ENCODE assay signal across 11 mouse cellular contexts in genomic region chr7:30412735-30413147, GRCm38 (mm10). TPM values are rescaled to one million over a fixed set of nuclear protein-coding genes. Genes with fewer than 3 reads are reported as not detected.
DNase-seq lines count a peak whose midpoint lies in the region; ATAC-seq and TF ChIP-seq lines count a peak whose summit lies in the region.
"Had no signal": no experiment of that assay in that cellular context is flagged by ENCODE, and none has a peak within 500 bp of the region (broad histone marks: within the 10 kb centered on the region; RNA-seq: fewer than 3 reads in every experiment).

No protein-coding gene starts in this region.

- peak overlapping the region; percentile 99 for H3K27ac ChIP-seq in bone marrow macrophage, adult 2 months (ENCODE audit: insufficient read depth, low read depth, low read length)
- H3K27ac ChIP-seq in stomach, postnatal 0 days (replicated peaks) = no peak overlapping the region
- no peak overlapping the region for H3K27ac ChIP-seq in kidney, embryonic 16.5 days (ENCODE audit: low read length)
- H3K27ac ChIP-seq: forebrain, embryonic 15.5 days had no signal

- no peaks in the 10 kb centered on the region for H3K36me3 ChIP-seq in stomach, postnatal 0 days (ENCODE audit: control insufficient read depth, insufficient read depth, low read length)
- H3K36me3 ChIP-seq in kidney, embryonic 16.5 days (ENCODE audit: insufficient read depth, low read length) = no peaks in the 10 kb centered on the region
- H3K36me3 ChIP-seq: forebrain, embryonic 15.5 days had no signal

- H3K9ac ChIP-seq in stomach, postnatal 0 days (ENCODE audit: low read length) = no peak overlapping the region
- no peak overlapping the region for H3K9ac ChIP-seq in kidney, embryonic 16.5 days (replicated peaks; ENCODE audit: low read length)
- H3K9ac ChIP-seq: forebrain, embryonic 15.5 days had no signal

- 41% methylated on average over 4 of the region's 4 CpGs for WGBS in stomach, postnatal 0 days
- WGBS in kidney, embryonic 16.5 days = 60% methylated on average over 4 of the region's 4 CpGs

- TF ChIP-seq CTCF in bone marrow macrophage, adult 2 months (IDR thresholded peaks at IDR 0.05; ENCODE audit: low read depth, low read length) = no peak
- no peak for TF ChIP-seq CTCF in stomach, postnatal 0 days (IDR thresholded peaks at IDR 0.05; ENCODE audit: low read depth)

- no peaks in the 10 kb centered on the region; the same call in 1 of the 2 replicates for H3K27me3 ChIP-seq in stomach, postnatal 0 days (ENCODE audit: control insufficient read depth, insufficient read depth, low read length)
- 0 out of 2 replicates have a peak, but pooled peaks cover 4% of the 10 kb centered on the region for H3K27me3 ChIP-seq in kidney, embryonic 16.5 days (ENCODE audit: insufficient read depth, low read length)
- H3K27me3 ChIP-seq: forebrain, embryonic 15.5 days had no signal

- peak; percentile 54; the same call in 1 of the 2 replicates for ATAC-seq in stomach, postnatal 0 days (ENCODE audit: low FRiP score, low TSS enrichment)
- ATAC-seq in kidney, embryonic 16.5 days (ENCODE audit: low FRiP score, low TSS enrichment) = no peak
- ATAC-seq: forebrain, embryonic 15.5 days had no signal

- TF ChIP-seq POLR2A in bone marrow macrophage, adult 2 months (IDR thresholded peaks at IDR 0.05; ENCODE audit: borderline replicate concordance, low read depth, low read length) = no peak

- intact Hi-C loops in heart, postnatal 25 days (cut with DNase I) = no loop called here

- DNase-seq in heart, adult 8-10 months (ENCODE audit: low spot score) = peak; percentile 23
- no peak for DNase-seq in heart, postnatal 25 days (ENCODE audit: low spot score)
- DNase-seq in lung, postnatal 4 days = peak; percentile 45 to 50
- no peak for DNase-seq in stomach, postnatal 0 days (ENCODE audit: low spot score)
- DNase-seq in ovary, postnatal 14 days (ENCODE audit: low spot score) = no peak
- DNase-seq in c-Kit-positive CD71-positive TER-119-positive erythroid progenitor cells, embryonic 14.5 days (ENCODE audit: low spot score) = no peak
- DNase-seq: kidney, adult 11 months had no signal

- H3K9me3 ChIP-seq in stomach, postnatal 0 days (ENCODE audit: control insufficient read depth, low read length) = no peaks in the 10 kb centered on the region
- H3K9me3 ChIP-seq in kidney, embryonic 16.5 days (ENCODE audit: low read length) = no peaks in the 10 kb centered on the region
- H3K9me3 ChIP-seq: forebrain, embryonic 15.5 days had no signal

- peaks cover 42% of the 10 kb centered on the region for H3K4me1 ChIP-seq in bone marrow macrophage, adult 2 months (ENCODE audit: control insufficient read depth, insufficient read depth, low read length)
- no peaks in the 10 kb centered on the region for H3K4me1 ChIP-seq in stomach, postnatal 0 days (replicated peaks; ENCODE audit: control insufficient read depth, insufficient read depth)
- no peaks in the 10 kb centered on the region for H3K4me1 ChIP-seq in kidney, embryonic 16.5 days (ENCODE audit: insufficient read depth, low read length)
- H3K4me1 ChIP-seq: forebrain, embryonic 15.5 days had no signal

- TF ChIP-seq EP300 in stomach, postnatal 0 days (optimal IDR thresholded peaks at IDR 0.05) = no peak

- peak overlapping the region; percentile 73 for H3K4me3 ChIP-seq in bone marrow macrophage, adult 2 months (ENCODE audit: insufficient read depth, low read length)
- no peak overlapping the region for H3K4me3 ChIP-seq in stomach, postnatal 0 days (ENCODE audit: low read depth, low read length)
- H3K4me3 ChIP-seq in kidney, embryonic 16.5 days (ENCODE audit: low read length) = no peak overlapping the region
- H3K4me3 ChIP-seq: forebrain, embryonic 15.5 days had no signal

- no peak overlapping the region for H3K4me2 ChIP-seq in stomach, postnatal 0 days (replicated peaks; ENCODE audit: low read depth)
- no peak overlapping the region for H3K4me2 ChIP-seq in kidney, embryonic 16.5 days (replicated peaks; ENCODE audit: low read depth, low read length)
- H3K4me2 ChIP-seq: forebrain, embryonic 15.5 days had no signal

RNA-seq across cellular contexts. Expression of gene Tyrobp, which starts 0.8 kb away (rescaled TPM):
- total RNA-seq in heart, adult 8-10 months (2022) = 10 to 100 TPM; 13.5 to 26.2 (median 16.5) TPM
- total RNA-seq in heart, postnatal 25 days (2021) = 10 to 100 TPM; 17.7 to 18.4 TPM
- 3,702 and 3,978 TPM in 2 replicates for polyA plus RNA-seq in bone marrow macrophage, adult 2 months (2012; ENCODE audit: insufficient read depth, insufficient read length, missing spikeins)
- 66.6 and 71.0 TPM in 2 replicates for polyA plus RNA-seq in stomach, postnatal 0 days (2015; fragmentation: Nextera tagmentation; extraction: Ambion mirVana)
- polyA plus RNA-seq in kidney, embryonic 16.5 days (2015; fragmentation: Nextera tagmentation; extraction: Ambion mirVana) = 29.3 and 31.4 TPM in 2 replicates

RNA-seq across cellular contexts. Expression of gene Hcst, which starts 6.9 kb away (rescaled TPM):
- not detected for total RNA-seq in heart, adult 8-10 months (2022)
- not detected for total RNA-seq in heart, postnatal 25 days (2021)
- polyA plus RNA-seq in bone marrow macrophage, adult 2 months (2012; ENCODE audit: insufficient read depth, insufficient read length, missing spikeins) = 53.0 and 56.7 TPM in 2 replicates
- 3.2 and 3.7 TPM in 2 replicates for polyA plus RNA-seq in stomach, postnatal 0 days (2015; fragmentation: Nextera tagmentation; extraction: Ambion mirVana)
- 0.63 and 0.84 TPM in 2 replicates for polyA plus RNA-seq in kidney, embryonic 16.5 days (2015; fragmentation: Nextera tagmentation; extraction: Ambion mirVana)
- polyA plus RNA-seq: forebrain, embryonic 15.5 days; neural tube, embryonic 11.5 days had no signal

RNA-seq across cellular contexts. Expression of gene Nfkbid, which starts 8.8 kb away (rescaled TPM):
- under 1 TPM in 3 of 4 experiments, not detected in 1; 0.12 to 0.46 (median 0.28) TPM for total RNA-seq in heart, adult 8-10 months (2022)
- under 1 TPM; 0.20 to 0.47 TPM for total RNA-seq in heart, postnatal 25 days (2021)
- 18.6 and 22.4 TPM in 2 replicates for polyA plus RNA-seq in bone marrow macrophage, adult 2 months (2012; ENCODE audit: insufficient read depth, insufficient read length, missing spikeins)
- polyA plus RNA-seq in stomach, postnatal 0 days (2015; fragmentation: Nextera tagmentation; extraction: Ambion mirVana) = 1.1 TPM in 2 replicates
- polyA plus RNA-seq in kidney, embryonic 16.5 days (2015; fragmentation: Nextera tagmentation; extraction: Ambion mirVana) = 1.6 and 2.0 TPM in 2 replicates

RNA-seq across cellular contexts. Expression of gene Aplp1, which starts 32.6 kb away (rescaled TPM):
- 1 to 10 TPM; 3.2 to 4.2 (median 3.6) TPM for total RNA-seq in heart, adult 8-10 months (2022)
- 1 to 10 TPM; 3.5 TPM for total RNA-seq in heart, postnatal 25 days (2021)
- polyA plus RNA-seq in bone marrow macrophage, adult 2 months (2012; ENCODE audit: insufficient read depth, insufficient read length, missing spikeins) = 2.0 and 2.3 TPM in 2 replicates
- 21.7 and 24.1 TPM in 2 replicates for polyA plus RNA-seq in stomach, postnatal 0 days (2015; fragmentation: Nextera tagmentation; extraction: Ambion mirVana)
- polyA plus RNA-seq in kidney, embryonic 16.5 days (2015; fragmentation: Nextera tagmentation; extraction: Ambion mirVana) = 27.9 and 31.5 TPM in 2 replicates

RNA-seq across cellular contexts. Expression of gene Kirrel2, which starts 44.7 kb away (rescaled TPM):
- not detected for total RNA-seq in heart, adult 8-10 months (2022)
- not detected for total RNA-seq in heart, postnatal 25 days (2021)
- polyA plus RNA-seq in bone marrow macrophage, adult 2 months (2012; ENCODE audit: insufficient read depth, insufficient read length, missing spikeins) = not detected in 2 replicates
- polyA plus RNA-seq in stomach, postnatal 0 days (2015; fragmentation: Nextera tagmentation; extraction: Ambion mirVana) = 0.18 TPM in 2 replicates
- polyA plus RNA-seq in kidney, embryonic 16.5 days (2015; fragmentation: Nextera tagmentation; extraction: Ambion mirVana) = 0.78 and 1.1 TPM in 2 replicates

Comparison
In these comparisons a context has a peak if more than half of its experiments do, and no peak if none do; other contexts are left out.
1. DNase-seq: peak in heart, adult 8-10 months (single experiment) and lung, postnatal 4 days (2 of 2); none in heart, postnatal 25 days (single experiment), stomach, postnatal 0 days (single experiment), ovary, postnatal 14 days (single experiment) and c-Kit-positive CD71-positive TER-119-positive erythroid progenitor cells, embryonic 14.5 days (single experiment).
2. RNA of gene Tyrobp, which starts 0.8 kb away (polyA plus RNA-seq): 3,702 to 3,978 TPM in bone marrow macrophage, adult 2 months; 66.6 to 71.0 TPM in stomach, postnatal 0 days and 29.3 to 31.4 TPM in kidney, embryonic 16.5 days; every median in the first group is over 10 times any median in the second.
3. RNA of gene Hcst, which starts 6.9 kb away (polyA plus RNA-seq): 53.0 to 56.7 TPM in bone marrow macrophage, adult 2 months; 3.2 to 3.7 TPM in stomach, postnatal 0 days and 0.63 to 0.84 TPM in kidney, embryonic 16.5 days; every median in the first group is over 10 times any median in the second.